In the genomic region with DNA sequence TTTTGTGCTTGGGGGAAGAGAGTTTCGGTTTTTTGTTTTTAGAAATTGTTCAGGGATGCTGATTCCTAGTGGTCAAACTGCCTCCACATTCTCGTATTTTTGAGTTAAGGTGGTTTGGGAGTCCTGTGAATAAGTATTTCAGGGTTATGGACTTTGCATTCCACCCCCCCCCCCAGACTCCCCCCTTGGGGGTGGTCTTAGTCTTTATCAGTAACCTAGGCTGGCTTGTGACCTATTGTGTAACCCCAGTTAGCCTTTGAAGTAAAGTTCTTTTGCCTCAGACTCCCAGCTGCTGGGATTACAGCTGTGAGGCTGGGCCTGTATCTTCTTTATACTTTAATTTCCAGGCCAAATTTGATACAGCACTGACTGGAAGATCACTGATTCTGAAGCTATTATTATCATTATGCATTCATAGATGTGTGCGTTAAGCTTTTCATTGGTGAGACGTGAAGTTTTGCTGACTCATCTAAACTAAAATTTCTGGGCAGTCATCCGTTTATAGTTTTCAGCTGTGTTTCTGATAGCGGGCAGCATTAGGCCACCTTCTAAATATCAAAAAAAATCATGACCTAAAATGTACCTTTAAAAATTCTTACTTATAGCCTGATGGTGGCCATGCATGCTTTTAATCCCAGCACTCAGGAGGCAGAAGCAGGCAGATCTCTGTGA, we compare ENCODE assay signal across 10 mouse cellular contexts. TPM values are rescaled to one million over a fixed set of nuclear protein-coding genes. Genes with fewer than 3 reads are reported as not detected.
A peak's percentile ranks its signal among the peaks of the same experiment; 100 is the strongest.
DNase-seq lines count a peak whose midpoint lies in the region; ATAC-seq and TF ChIP-seq lines count a peak whose summit lies in the region.
"Had no signal": no experiment of that assay in that cellular context is flagged by ENCODE, and none has a peak within 500 bp of the region (broad histone marks: within the 10 kb centered on the region; RNA-seq: fewer than 3 reads in every experiment).

No protein-coding gene starts in this region.

- H3K4me1 ChIP-seq in CH12.LX (ENCODE audit: control insufficient read depth in 1 of 2, insufficient read depth in 2 of 2) (peaks cover 0 to 58% of the 10 kb centered on the region in 2 experiments; a peak in 2 of 4 replicates), MEL (ENCODE audit: control insufficient read depth in 1 of 2, insufficient read depth in 2 of 2, low read length in 2 of 2) (peaks cover under 1 to 5% of the 10 kb centered on the region in 2 experiments)
- H3K4me1 ChIP-seq in hindbrain, embryonic 14.5 days (replicated peaks; ENCODE audit: control insufficient read depth, insufficient read depth, low read length): peaks cover 18% of the 10 kb centered on the region
- H3K4me1 ChIP-seq in midbrain, embryonic 10.5 days: peaks cover 46% of the 10 kb centered on the region

- no peak overlapping the region for H3K27ac ChIP-seq in CH12.LX (ENCODE audit: insufficient read depth, low read depth)
- no peak overlapping the region for H3K27ac ChIP-seq in MEL (ENCODE audit: control insufficient read depth, low read depth, low read length)
- no peak overlapping the region for H3K27ac ChIP-seq in hindbrain, embryonic 14.5 days
- peak overlapping the region; percentile 61; the same call in 1 of the 2 replicates for H3K27ac ChIP-seq in midbrain, embryonic 10.5 days (replicated peaks)

- H3K9ac ChIP-seq in CH12.LX (ENCODE audit: insufficient read depth, low read depth): no peak overlapping the region
- no peak overlapping the region for H3K9ac ChIP-seq in MEL (ENCODE audit: control insufficient read depth, low read depth, low read length, poor library complexity, severe bottlenecking)
- peak overlapping the region; percentile 86 for H3K9ac ChIP-seq in hindbrain, embryonic 14.5 days

- no peaks in the 10 kb centered on the region for H3K9me3 ChIP-seq in CH12.LX (replicated peaks; ENCODE audit: low read length)
- no peaks in the 10 kb centered on the region for H3K9me3 ChIP-seq in MEL (replicated peaks; ENCODE audit: insufficient read depth, low read length)
- no peaks in the 10 kb centered on the region for H3K9me3 ChIP-seq in hindbrain, embryonic 14.5 days (ENCODE audit: control insufficient read depth, low read length)
- H3K9me3 ChIP-seq in midbrain, embryonic 10.5 days (replicated peaks): no peaks in the 10 kb centered on the region

- H3K79me2 ChIP-seq in CH12.LX (replicated peaks; ENCODE audit: control insufficient read depth, extremely low read depth, insufficient read depth, poor library complexity, severe bottlenecking) (peaks cover 22% of the 10 kb centered on the region), MEL (ENCODE audit: control insufficient read depth, insufficient read depth, low read length, poor library complexity) (peaks cover 8% of the 10 kb centered on the region)

- TF ChIP-seq POLR2A in CH12.LX (IDR thresholded peaks at IDR 0.05; ENCODE audit: low read depth, low read length) (no peak), MEL (IDR thresholded peaks at IDR 0.05; ENCODE audit: control insufficient read depth in 1 of 2, insufficient read depth in 1 of 2, low read depth in 1 of 2, low read length in 2 of 2, poor library complexity in 1 of 2) (no peak)

- in situ Hi-C loops in CH12.LX (cut with MboI; ENCODE audit: low pct_ligation_motif_present, low pct_unique_long_range_greater_than_20kb, low sequenced_read_pairs): no loop called here

- peak overlapping the region; percentile 79 for H3K4me2 ChIP-seq in CH12.LX (ENCODE audit: insufficient read depth, low read depth, poor library complexity, severe bottlenecking)
- H3K4me2 ChIP-seq in hindbrain, embryonic 14.5 days (replicated peaks): peak overlapping the region; percentile 71

- no peaks in the 10 kb centered on the region for H3K27me3 ChIP-seq in CH12.LX (replicated peaks)
- H3K27me3 ChIP-seq in MEL (ENCODE audit: control insufficient read depth in 1 of 2, insufficient read depth in 2 of 2, low read length in 2 of 2): peaks cover 0 to 3% of the 10 kb centered on the region in 2 experiments; a peak in 2 of 4 replicates
- H3K27me3 ChIP-seq in hindbrain, embryonic 14.5 days (ENCODE audit: control insufficient read depth, insufficient read depth, low read length): no peaks in the 10 kb centered on the region
- H3K27me3 ChIP-seq in midbrain, embryonic 10.5 days (ENCODE audit: low read depth, poor library complexity, severe bottlenecking): no peaks in the 10 kb centered on the region; the same call in 1 of the 2 replicates

- TF ChIP-seq EP300 in CH12.LX (IDR thresholded peaks at IDR 0.05; ENCODE audit: low read length): no peak
- TF ChIP-seq EP300 in MEL (IDR thresholded peaks at IDR 0.05; ENCODE audit: low read depth in 1 of 2, low read length in 2 of 2): no peak

- H3K36me3 ChIP-seq in CH12.LX (replicated peaks in 1 of 2; ENCODE audit: control insufficient read depth in 1 of 2, insufficient read depth in 1 of 2, low read length in 1 of 2): peaks cover 0 to 35% of the 10 kb centered on the region in 2 experiments
- peaks cover 0 to 10% of the 10 kb centered on the region in 2 experiments; a peak in 2 of 4 replicates for H3K36me3 ChIP-seq in MEL (ENCODE audit: control insufficient read depth in 1 of 2, insufficient read depth in 2 of 2, low read length in 2 of 2)
- no peaks in the 10 kb centered on the region for H3K36me3 ChIP-seq in hindbrain, embryonic 14.5 days (replicated peaks; ENCODE audit: control insufficient read depth, insufficient read depth)
- peaks cover 22% of the 10 kb centered on the region for H3K36me3 ChIP-seq in midbrain, embryonic 10.5 days

- WGBS in hindbrain, embryonic 14.5 days: 56% methylated on average over 6 of the region's 6 CpGs
- 71% methylated on average over 6 of the region's 6 CpGs for WGBS in midbrain, embryonic 10.5 days

- peak overlapping the region in 2 of 3 experiments; percentile 77 to 91 for H3K4me3 ChIP-seq in CH12.LX (replicated peaks in 1 of 3; ENCODE audit: low read depth in 2 of 3, low read length in 2 of 3, poor library complexity in 1 of 3)
- no peak overlapping the region for H3K4me3 ChIP-seq in MEL (ENCODE audit: control insufficient read depth in 1 of 2, insufficient read depth in 1 of 2, low read depth in 2 of 2, low read length in 2 of 2)
- peak overlapping the region; percentile 61 for H3K4me3 ChIP-seq in hindbrain, embryonic 14.5 days (replicated peaks; ENCODE audit: low read length)
- peak overlapping the region; percentile 80 for H3K4me3 ChIP-seq in midbrain, embryonic 10.5 days

- TF ChIP-seq CTCF in CH12.LX (conservative IDR thresholded peaks at IDR 0.05 in 1 of 2, IDR thresholded peaks at IDR 0.05 in 1 of 2; ENCODE audit: low read depth in 2 of 2, low read length in 2 of 2) (no peak), MEL (IDR thresholded peaks at IDR 0.05 in 2 of 3, conservative IDR thresholded peaks at IDR 0.05 in 1 of 3; ENCODE audit: control insufficient read depth in 1 of 3, insufficient read depth in 1 of 3, low read depth in 2 of 3, low read length in 3 of 3, poor library complexity in 1 of 3, severe bottlenecking in 1 of 3) (no peak)

- ATAC-seq in hindbrain, embryonic 14.5 days (ENCODE audit: low FRiP score): no peak

- TF ChIP-seq RAD21 in CH12.LX (IDR thresholded peaks at IDR 0.05; ENCODE audit: low read depth, low read length) (no peak), MEL (IDR thresholded peaks at IDR 0.05; ENCODE audit: low read depth, low read length) (no peak)

- DNase-seq in CH12.LX (ENCODE audit: extremely low read depth) (no peak), MEL (ENCODE audit: low read depth, low spot score) (no peak)
- DNase-seq in hindbrain, embryonic 14.5 days (ENCODE audit: low spot score): no peak
- DNase-seq in midbrain, embryonic 10.5 days (ENCODE audit: low spot score): no peak
- no peak for DNase-seq in spleen, adult 12 weeks (ENCODE audit: low spot score)
- DNase-seq in thymus, postnatal 36 days: no peak
- DNase-seq in B cell, adult 2 months: no peak
- DNase-seq: cerebellum, adult 9-11 months; kidney, adult 2 months had no signal

- dilution Hi-C loops in CH12.LX (cut with MboI; ENCODE audit: extremely low pct_ligation_motif_present, extremely low pct_unique_long_range_greater_than_20kb, low sequenced_read_pairs): no loop called here

RNA-seq across cellular contexts. Expression of gene Spats2, which starts 2.3 kb away (rescaled TPM):
- total RNA-seq in CH12.LX (2012; rRNA removed): 26.5 and 27.1 TPM in 2 replicates
- 68.3 and 81.0 TPM in 2 replicates for total RNA-seq in CH12.LX (2014; rRNA removed)
- polyA plus RNA-seq in CH12.LX (2012; ENCODE audit: insufficient read length, low read depth): 79.5 and 81.0 TPM in 2 replicates
- total RNA-seq in MEL (2012; rRNA removed): 8.2 and 12.0 TPM in 2 replicates
- 10 to 100 TPM in 1 of 2 experiments, not detected in 1; 24.5 TPM for polyA plus RNA-seq in MEL (2012; ENCODE audit: insufficient read depth in 1 of 2, insufficient read length in 2 of 2, low read depth in 1 of 2, low replicate concordance in 2 of 2, missing spikeins in 1 of 2)
- polyA plus RNA-seq in hindbrain, embryonic 14.5 days (2014; fragmentation: Nextera tagmentation; extraction: Ambion mirVana): 33.7 and 33.8 TPM in 2 replicates
- 55.3 and 57.1 TPM in 2 replicates for polyA plus RNA-seq in midbrain, embryonic 10.5 days (2016; fragmentation: Nextera tagmentation; extraction: Ambion mirVana)
- total RNA-seq: monocyte, adult 5-6 weeks had no signal

RNA-seq across cellular contexts. Expression of gene Dnajc22, which starts 35.0 kb away (rescaled TPM):
- 10.0 and 10.6 TPM in 2 replicates for total RNA-seq in CH12.LX (2012; rRNA removed)
- total RNA-seq in CH12.LX (2014; rRNA removed): 20.4 and 24.2 TPM in 2 replicates
- polyA plus RNA-seq in CH12.LX (2012; ENCODE audit: insufficient read length, low read depth): 12.4 and 14.5 TPM in 2 replicates
- 3.2 TPM in 2 replicates for total RNA-seq in MEL (2012; rRNA removed)
- polyA plus RNA-seq in MEL (2012; ENCODE audit: insufficient read depth in 1 of 2, insufficient read length in 2 of 2, low read depth in 1 of 2, low replicate concordance in 2 of 2, missing spikeins in 1 of 2): 1 to 10 TPM in 1 of 2 experiments, not detected in 1; 5.3 TPM
- polyA plus RNA-seq in hindbrain, embryonic 14.5 days (2014; fragmentation: Nextera tagmentation; extraction: Ambion mirVana): 0.52 and 1.0 TPM in 2 replicates
- 0.99 and 1.3 TPM in 2 replicates for polyA plus RNA-seq in midbrain, embryonic 10.5 days (2016; fragmentation: Nextera tagmentation; extraction: Ambion mirVana)
- total RNA-seq: monocyte, adult 5-6 weeks had no signal

RNA-seq across cellular contexts. Expression of gene C1ql4, which starts 40.4 kb away (rescaled TPM):
- total RNA-seq in CH12.LX (2012; rRNA removed): 0.08 TPM in 1 of 2 replicates, not detected in the other
- not detected in 2 replicates for total RNA-seq in CH12.LX (2014; rRNA removed)
- polyA plus RNA-seq in CH12.LX (2012; ENCODE audit: insufficient read length, low read depth): not detected in 2 replicates
- 0.15 TPM in 1 of 2 replicates, not detected in the other for total RNA-seq in MEL (2012; rRNA removed)
- polyA plus RNA-seq in MEL (2012; ENCODE audit: insufficient read depth in 1 of 2, insufficient read length in 2 of 2, low read depth in 1 of 2, low replicate concordance in 2 of 2, missing spikeins in 1 of 2): under 1 TPM in 1 of 2 experiments, not detected in 1; 0.08 TPM
- polyA plus RNA-seq in hindbrain, embryonic 14.5 days (2014; fragmentation: Nextera tagmentation; extraction: Ambion mirVana): 4.7 and 6.6 TPM in 2 replicates
- polyA plus RNA-seq in midbrain, embryonic 10.5 days (2016; fragmentation: Nextera tagmentation; extraction: Ambion mirVana): 0.21 and 2.3 TPM in 2 replicates
- total RNA-seq: monocyte, adult 5-6 weeks had no signal

RNA-seq across cellular contexts. Expression of gene Troap, which starts 53.6 kb away (rescaled TPM):
- total RNA-seq in CH12.LX (2012; rRNA removed): 17.8 and 25.0 TPM in 2 replicates
- total RNA-seq in CH12.LX (2014; rRNA removed): 19.2 and 20.2 TPM in 2 replicates
- 61.0 and 74.2 TPM in 2 replicates for polyA plus RNA-seq in CH12.LX (2012; ENCODE audit: insufficient read length, low read depth)
- total RNA-seq in MEL (2012; rRNA removed): 24.3 and 25.8 TPM in 2 replicates
- polyA plus RNA-seq in MEL (2012; ENCODE audit: insufficient read depth in 1 of 2, insufficient read length in 2 of 2, low read depth in 1 of 2, low replicate concordance in 2 of 2, missing spikeins in 1 of 2): 10 to 100 TPM in 1 of 2 experiments, not detected in 1; 70.2 TPM
- polyA plus RNA-seq in hindbrain, embryonic 14.5 days (2014; fragmentation: Nextera tagmentation; extraction: Ambion mirVana): 3.7 and 4.0 TPM in 2 replicates
- polyA plus RNA-seq in midbrain, embryonic 10.5 days (2016; fragmentation: Nextera tagmentation; extraction: Ambion mirVana): 47.5 and 50.2 TPM in 2 replicates
- total RNA-seq: monocyte, adult 5-6 weeks had no signal

Comparison
In these comparisons a context has a peak if more than half of its experiments do, and no peak if none do; other contexts are left out.
1. H3K4me3 ChIP-seq: peak in CH12.LX (2 of 3), hindbrain, embryonic 14.5 days (single experiment) and midbrain, embryonic 10.5 days (single experiment); none in MEL (0 of 2).
2. Of the 35 proteins assayed by ChIP-seq in both MEL and CH12.LX: peak only in MEL: ETS1; only in CH12.LX: none; in both: MAFK; in neither: 33.